Mouse (Mus musculus) telencephalon, adult 2 months (tissue): ENCODE data around the gene Pla1a.
A peak's percentile ranks its signal among the peaks of the same experiment; 100 is the strongest.

ENCODE experiments used
- DNase-seq: peaks from one replicate; pipeline ENCODE4 v3.0.0-alpha.2; 2011; ENCODE audit warnings: low read depth, low spot score

Gene Pla1a

DNA sequence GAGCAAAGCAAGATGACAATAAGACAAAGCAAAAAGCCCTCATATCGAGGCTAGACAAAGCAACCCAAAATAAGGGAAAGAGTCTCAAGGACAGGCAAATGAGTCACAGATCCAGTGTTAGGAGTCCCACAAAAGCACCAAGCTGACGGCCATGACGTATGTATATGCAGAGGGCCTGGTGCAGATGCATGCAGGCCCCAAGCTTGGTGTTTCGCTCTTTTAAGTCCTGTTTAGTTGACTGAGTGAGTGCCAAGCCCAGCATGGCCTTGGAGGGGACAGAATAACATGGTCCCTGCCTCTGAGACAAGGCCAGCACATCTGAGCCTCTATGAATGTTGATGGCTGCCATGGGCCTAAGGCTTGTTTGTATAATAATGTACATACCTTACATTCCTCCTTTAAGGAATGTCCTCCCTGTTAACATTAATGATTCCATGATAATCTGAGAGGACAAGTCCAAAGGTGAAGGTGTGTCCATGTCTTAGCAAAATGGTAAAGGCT is 1.4 kb upstream of the Pla1a start:
- DNase-seq, result no peak

DNA sequence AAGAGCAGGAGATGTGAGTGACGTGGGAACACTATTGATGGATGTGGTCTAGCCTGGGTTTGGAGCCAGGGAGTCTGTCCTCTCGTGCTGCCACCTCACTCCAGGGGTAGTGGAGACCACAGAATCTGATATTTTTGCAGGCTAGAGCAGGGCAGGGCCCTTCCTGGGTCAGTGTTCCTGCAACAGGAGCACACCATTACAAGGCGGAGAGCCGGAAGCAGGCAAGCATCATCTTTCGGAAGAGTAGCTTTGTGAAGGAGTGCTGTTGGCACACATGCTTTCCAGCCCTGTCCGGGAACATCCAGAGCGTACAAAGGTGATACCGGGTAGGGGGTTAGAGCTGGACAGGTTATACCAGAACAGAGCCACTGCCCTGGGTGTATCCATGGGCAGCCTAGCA is 569 bp upstream of the Pla1a start:
- DNase-seq, result no peak

DNA sequence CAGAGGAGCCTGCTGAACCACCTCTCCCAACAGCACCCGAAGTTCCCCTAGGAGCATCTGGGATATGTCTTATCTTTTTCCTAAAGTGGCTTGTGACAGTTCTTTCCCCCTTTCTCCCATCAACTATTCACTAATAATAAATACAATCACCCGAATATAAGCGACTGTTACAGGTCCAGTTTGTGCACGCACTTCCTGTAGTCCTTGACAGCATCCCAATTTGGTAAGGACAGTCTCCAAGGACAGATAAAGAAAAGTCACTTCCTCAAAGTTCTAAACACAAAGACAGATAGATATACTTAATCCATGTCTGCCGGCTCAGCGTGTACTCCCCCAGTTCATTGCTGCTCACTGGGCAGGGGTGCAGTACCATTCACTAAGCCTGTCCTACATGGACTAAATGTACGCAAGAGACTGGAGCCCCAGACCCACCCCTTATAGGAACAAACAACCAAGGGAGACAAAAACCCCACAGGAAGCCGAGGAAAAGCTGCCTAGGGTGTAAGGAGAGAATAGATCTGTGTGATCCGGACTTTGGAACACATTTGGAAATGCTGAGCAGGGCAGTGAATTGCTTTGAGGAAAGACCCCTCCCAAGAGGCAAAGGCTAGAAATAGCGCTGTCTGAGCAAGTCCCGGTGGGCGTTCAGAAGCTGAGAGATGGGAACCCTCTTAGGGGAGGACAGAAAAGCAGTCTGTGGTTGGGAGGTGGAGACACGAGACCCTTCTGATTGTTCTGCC is 1.3 kb downstream of the Pla1a start:
- DNase-seq, result no peak

DNA sequence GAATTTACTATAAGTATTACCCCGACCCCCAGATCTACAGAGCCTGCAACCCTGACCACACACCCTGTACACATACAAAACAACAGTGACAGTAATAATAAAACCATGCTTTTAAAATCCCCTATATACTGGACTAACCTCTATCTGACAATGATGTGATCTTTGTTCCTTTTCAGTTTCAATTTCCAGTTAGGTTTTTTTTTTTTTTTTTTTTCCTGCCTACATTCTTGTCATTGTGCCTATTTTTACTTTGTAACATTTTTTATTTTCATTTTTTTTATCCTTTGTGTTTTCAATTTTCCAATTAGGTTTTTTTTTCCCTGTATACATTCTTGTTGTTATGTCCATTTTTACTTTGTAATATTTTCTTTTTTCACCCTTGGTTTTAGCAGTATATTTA is 7.1 kb downstream of the Pla1a start:
- no peak for DNase-seq

DNA sequence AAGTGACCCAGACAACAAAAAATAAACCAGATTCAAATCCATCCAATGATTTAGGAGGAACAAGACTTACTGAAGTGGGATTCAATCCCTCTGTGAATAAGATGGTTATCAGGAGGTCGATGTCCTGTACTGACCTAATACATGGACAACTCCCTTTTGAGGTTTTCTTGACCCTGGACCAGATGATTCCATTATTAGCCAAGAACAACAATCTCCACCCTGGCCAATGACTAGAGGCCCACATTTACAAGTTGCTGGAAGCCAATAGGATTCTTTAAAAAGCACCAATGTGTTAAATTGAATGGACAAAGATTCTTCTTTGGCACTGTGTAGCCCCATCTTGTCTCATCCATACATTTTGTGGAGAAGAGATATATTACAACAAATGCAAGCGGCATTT is 7.6 kb downstream of the Pla1a start:
- DNase-seq, result no peak

DNA sequence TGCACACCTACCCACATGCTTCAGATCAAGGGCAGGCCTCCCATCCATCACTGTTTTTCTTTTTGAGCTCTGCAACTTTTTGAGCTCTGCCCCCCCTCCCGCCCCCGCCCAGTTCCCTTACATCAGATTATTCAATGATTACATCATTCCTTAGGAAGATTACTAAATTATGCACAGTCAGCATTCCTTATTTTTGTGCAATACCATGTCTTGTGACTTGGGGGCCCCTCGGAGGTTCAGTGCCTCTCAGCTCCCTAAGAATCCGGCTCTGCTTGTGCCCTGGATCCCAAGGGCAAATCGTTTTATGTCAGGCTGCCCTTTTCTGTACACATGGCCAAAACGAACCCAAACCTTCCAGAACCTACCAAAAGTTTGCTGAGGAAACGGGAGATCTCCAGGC is 18.0 kb downstream of the Pla1a start:
- no peak for DNase-seq

DNA sequence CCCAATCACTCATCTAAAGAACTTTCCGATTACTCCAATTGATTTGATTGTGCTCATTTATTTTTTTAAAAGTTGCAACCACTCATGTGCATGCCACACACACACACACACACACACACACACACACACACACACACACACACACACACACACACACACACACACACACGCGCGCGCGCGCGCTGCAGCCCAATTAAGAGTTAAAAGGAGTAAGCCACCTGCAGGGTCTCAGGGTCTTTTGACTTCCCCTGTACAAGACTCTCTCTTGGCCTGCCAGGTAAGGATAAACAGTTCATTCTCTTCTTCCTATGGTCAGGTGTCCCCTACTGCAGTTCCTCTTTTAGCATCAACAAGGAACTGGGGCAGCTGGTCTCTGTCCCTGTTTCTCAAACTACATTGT is 24.5 kb downstream of the Pla1a start:
- no peak for DNase-seq

DNA sequence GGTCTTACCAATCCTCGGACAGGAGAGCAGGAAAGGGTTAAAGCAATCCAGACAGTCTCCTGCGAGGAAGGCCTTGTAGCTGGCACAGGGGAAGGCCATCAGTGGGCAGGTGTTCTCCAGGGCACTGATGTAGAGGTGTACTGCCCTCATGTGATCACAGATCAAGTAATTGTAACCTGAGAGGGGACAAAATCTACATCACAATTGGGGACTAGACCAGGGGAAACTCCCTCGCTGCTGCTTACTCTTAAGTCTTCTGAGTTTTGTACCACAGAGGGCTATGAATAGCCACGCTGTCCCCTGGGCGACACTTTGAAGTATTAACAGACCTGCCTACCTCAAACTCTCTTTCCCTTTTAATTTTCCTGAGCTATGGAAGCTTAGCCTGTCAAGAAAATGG is 25.4 kb downstream of the Pla1a start:
- DNase-seq, result no peak

DNA sequence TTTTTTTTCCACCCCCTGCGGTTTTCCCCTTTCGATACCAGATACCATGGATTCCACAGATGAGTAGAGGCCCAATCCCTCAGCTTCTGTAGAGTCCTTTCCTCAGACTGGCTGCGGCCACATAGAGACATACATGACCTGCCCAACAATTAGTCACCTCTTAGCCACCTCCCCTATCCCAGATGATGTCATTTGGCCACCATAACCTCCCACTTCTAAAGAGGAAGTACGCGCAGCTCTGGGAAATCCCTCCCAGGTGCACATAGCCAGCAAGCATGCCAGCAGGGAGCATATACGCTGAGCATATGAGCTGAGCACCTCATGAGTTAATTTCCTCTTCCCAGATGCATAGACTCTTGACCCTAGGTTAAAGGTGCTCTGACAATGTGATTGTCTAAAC is 26.2 kb downstream of the Pla1a start:
- DNase-seq, result no peak

DNA sequence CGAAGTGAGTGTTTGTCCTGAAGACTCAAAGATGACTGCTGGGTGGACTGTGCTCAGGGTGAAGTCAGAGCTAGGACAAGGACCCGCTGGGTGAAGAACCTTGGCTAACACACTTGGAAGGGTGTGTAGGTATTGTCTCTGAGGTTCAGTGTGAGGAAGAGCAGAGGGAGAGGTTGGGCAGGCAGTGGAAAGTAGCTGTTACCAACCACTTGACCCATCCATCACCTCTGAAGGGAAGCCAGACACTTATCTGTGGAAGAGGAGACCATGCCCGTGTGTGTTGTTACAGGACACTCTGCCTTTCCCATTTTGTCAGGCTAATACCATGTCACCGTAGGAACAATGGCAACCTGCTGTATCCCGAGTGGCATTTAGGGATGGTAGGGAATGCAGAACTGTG is 26.7 kb downstream of the Pla1a start:
- DNase-seq, result no peak

DNA sequence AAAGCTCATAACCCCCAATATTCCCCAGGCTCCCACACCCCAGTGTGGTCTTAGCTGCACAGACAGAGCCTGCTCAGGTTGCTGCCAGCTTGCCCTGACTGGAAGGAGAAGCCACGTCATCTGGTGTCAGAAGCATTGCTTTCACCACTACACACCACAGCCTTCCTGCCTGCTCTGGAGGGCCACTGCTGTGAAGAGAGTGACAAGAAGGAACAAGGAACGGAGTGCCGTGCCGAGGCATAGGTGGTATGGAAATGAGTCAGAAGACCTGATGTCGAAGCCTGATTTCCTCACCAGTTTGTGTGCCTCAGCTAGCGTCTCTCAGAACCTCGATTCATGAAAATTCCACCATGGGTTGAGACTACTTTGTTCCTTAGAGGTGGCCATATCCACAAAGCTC is 29.3 kb downstream of the Pla1a start:
- no peak for DNase-seq

DNA sequence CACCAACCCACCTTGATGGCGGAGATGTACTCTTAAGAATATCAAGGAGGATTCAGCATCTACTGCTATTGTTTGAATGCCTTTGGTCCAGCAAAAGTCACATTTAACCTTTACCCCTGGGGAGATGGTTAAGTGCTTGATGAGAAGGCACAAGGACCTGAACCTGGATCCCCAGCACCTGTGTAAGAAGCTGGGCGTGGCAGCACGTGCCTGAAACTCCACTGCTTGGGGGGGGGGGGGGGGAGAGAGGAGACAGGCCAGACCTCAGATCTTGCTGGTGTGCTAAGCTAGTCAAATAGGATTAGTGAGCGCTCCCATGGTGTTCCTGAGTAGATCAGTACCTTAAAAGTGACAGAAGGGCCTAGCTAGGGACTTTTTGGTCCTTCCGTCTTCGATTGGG is 31.5 kb downstream of the Pla1a start:
- no peak for DNase-seq

DNA sequence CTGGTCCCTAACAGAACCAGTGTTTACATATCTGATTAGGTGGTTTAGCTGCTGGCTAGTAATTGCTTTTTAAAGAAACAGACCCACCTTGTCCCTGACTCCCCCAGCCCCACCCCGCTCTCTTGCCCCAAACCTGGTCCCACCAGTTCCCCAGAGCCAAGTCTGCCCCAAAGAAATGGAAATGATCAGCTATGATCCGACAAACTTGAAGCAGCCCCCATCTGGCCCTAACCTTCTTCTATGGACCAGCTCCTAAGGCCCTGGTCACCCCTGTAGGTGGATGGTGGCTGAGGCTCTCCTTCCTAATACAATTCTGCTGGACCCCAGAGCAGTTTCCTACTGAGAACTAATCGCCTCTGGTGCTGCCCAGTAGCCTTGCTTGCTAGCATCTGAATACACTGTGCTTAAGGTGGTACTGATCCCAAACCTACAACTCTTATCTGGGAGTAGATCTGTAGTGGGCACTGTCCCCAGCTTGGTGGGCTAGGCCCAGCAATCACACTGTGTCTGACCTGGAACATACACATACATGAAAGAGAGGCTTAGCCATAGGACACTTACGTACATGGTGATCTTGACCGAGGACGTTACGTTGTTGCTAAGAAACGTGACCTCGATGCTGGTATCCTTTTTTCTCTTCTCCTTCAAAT is 32.5 kb downstream of the Pla1a start:
- DNase-seq, result no peak

DNA sequence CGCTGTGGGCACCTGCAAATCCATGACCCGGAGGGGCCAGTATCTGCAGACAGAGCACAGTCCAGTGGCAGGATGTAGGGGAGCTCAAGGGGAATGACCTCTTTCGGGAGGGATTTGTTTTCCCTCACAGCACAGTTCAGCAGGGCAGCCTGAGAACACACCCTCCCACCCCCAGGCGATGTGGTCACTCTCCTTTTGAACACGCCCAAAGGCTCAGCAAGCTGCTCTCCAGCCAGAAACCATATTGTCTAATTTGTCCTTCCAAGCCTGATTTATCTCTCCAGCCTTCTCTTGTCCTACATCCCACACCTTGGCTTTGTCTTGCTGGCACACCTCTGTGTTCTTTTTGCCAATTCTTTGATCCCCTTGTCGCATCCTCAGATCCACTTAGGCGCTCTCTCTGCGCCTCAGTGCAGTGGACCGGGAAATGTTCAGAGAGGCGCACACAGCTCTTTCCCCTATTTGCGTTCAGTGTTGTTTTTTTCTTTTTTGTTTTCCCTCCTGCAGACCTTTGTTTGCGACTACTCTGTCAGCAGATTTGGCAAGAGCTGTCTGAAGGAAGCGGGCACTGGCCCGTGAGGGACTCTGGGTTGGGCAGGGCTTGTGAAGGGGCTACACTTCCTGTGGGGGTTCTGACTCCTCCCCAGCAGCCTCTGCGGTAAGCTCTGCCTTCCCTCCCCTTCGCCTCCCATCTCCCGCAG is 33.3 kb downstream of the Pla1a start:
- DNase-seq, result no peak

DNA sequence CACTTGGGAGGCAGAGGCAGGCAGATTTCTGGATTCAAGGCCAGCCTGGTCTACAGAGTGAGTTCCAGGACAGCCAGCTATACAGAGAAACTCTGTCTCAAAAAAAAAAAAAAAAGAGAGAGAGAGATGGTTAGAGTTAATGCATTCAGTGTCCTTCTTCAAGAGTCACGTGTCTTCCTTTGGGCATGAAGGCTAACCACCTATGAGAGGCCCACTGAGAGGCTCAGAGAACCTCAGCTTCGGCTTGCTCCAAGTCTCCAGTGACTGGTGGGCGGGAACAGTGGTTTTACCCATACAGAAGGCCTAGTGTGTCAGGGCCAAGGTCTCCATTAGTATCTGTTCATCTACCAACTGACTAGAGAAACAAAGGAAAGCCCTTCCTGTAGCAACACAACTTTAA is 33.9 kb downstream of the Pla1a start:
- DNase-seq, result no peak

DNA sequence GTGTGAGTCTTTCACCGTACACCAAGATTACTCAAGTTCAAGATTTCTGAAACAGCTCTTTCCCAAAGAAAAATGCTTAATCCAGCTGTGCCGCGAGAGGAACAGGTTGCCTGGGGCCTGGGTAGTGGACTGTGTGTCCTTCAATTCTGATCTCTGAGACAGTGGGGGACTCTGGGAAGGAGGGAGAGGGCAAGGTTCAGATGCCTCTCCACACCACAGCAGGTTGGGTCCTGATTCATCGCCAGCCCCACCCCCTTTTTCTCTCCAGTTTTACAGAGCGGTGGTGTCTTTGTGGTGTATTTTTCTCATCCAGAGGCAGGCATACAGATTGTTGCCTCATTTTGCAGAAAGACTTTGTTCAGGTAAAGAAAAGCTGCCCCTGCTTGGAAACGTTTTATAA is 34.7 kb downstream of the Pla1a start:
- no peak for DNase-seq

DNA sequence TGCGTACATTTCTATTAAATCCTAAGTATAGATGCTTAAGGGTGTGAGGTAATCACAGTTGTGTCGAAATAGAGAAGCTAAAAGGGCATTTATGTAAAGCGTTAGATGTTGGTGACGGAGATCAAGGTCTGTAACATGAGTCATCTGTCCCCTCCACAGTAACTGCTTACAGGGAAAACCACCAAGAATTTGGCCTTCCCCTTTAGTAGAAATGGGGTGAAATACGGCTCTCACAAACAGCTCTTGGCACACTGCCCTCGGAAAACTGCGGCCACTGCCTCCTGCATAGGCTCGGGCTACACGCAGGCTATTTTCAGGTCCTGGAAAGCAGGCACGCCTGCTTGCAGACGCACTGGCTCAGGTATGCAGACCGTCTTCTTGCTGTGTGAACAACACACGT is 36.8 kb downstream of the Pla1a start:
- no peak for DNase-seq

DNA sequence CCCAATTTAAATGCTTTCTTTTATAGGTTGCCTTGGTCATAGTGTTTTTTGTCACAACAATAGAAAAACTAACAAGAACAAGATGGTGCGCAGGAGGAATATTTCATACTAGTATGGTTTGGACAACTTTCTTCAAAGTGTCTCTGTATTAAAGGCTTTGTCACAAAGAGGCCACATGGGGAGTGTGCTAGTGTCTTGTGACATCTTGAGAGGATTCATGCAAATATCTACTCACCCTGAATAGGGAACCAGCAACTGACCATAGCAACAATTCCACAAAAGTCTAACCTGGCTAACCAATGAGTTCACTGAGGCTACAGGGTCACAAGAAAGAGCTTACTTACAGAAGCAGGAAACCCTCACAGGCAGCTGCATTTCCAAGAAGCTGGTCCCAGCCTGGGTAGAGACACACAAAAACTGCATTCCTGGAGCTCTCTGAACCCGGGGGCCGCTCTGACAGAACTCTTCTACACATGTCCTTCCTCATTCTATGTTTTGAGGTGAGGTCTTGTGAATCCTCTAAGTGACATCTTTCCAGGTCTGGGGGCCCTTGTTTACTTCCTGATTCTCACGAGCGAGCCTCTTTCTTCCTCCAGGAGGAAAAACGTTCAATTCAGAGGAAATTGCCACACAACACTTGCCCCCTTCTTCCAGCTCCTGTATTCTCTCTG is 37.8 kb downstream of the Pla1a start:
- no peak for DNase-seq

DNA sequence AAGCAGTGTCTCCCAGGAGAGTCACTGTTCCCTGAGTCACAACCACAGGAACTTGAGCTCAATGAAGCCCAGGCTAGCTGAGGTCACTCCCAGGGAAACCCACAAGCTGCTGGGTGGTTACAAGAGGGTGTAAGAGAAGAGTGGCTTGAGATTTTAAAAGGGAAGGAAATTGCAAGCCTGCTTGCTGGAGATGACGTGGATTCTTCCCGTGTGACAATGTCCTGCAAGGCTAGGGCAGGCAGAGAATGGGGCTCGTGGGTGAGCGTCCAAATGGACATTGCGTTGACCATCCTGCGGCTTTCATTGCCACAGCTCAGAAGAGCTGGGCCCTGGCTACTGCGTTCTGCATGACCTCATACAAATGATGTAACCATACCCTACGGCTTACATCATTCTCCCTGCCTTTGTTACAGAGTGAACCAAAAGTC is 38.7 kb downstream of the Pla1a start:
- no peak for DNase-seq

DNA sequence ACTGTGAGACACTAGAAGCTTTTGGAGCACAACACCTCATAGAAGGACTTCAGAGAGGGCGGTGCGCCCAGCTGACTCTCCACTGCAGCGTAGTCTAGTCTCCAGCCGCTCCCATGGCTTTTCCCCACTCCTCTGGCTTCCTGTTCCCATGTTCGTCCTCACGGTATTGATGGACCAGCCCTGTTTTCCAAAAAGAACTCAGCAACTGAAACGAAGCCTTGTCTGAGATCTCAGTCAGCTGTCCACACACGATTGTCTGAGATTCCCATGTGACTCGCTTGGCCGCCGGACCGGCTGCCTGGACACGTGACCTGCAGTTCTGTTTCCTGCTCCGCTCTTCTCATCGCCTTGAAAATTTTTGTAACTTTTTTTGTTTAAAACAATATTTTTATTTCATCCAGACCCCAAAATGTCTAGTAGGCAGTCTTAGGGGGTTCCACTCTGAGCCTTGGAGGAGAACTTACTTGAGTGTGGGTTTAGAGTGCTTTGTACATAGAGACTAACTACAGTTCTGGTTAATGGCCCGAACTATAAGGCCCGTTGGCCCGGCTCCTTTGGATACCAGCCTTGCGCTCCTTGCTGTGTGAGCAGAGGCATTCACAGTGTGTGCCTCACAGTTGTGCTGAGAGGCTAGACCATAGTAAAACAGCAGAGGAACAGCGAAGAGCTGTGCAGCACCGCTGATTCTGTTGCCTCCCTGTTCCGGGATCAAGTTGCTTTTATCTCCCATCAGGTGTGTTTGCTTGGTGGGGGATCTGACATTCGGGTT is 40.6 kb downstream of the Pla1a start:
- DNase-seq, result peak; percentile 31

DNA sequence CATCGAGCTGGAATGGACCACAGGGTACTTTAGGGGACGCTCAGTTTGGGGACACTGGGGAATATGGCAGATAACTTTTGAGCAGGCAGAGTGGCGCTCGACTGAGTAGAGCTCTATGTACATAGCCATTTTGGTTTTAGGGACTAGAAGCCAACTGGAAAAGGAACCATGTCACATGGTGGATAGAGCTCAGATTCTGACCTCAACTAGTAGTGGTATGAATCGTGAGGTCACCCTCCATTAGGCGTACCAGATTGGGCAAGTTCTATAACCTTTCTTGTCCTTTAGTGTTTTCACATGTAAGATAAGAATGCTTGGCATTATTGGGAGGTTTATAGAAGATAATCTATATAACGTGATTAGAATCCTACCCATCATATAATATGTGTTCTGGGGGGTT is 42.6 kb downstream of the Pla1a start:
- DNase-seq, result no peak
